Mouse (Mus musculus): ENCODE measurements around the gene Atp6ap1l.

DNA sequence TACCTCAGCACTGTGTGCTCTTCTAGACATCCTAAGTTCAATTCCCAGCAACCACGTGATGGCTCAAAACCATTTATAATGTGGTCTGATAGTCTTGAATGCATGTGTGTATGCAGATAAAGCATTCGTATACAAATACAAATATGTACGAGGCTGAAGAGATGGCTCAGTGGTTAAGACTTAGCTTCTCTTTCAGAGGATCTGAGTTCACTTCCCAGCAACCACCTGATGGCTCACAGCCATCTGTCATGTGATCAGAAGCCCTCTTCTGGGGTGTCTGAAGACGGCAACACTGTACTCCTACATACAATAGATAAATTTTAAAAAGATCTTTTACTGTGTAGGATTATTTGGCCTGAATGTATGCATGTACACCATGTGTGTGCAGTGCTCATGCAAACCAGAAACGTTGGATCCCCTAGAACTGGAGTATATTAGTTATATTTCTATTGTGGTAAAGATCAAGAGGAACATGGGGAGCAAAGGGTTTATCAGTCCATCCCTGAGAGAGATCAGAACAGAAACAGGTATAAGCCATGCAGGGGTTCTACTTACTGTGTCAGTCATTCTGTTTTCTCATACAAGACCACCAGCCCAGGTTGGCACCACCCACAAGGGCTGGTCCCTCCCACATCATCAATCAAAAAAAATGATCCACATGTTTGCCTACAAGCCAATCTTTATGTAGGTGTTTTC, 21.9 kb upstream of the Atp6ap1l start:
- TF ChIP-seq MAX (IDR thresholded peaks at IDR 0.05; ENCODE audit: low read length): no peak
- TF ChIP-seq CTCF (IDR thresholded peaks at IDR 0.05 in 2 of 3, conservative IDR thresholded peaks at IDR 0.05 in 1 of 3; ENCODE audit: control insufficient read depth in 1 of 3, insufficient read depth in 1 of 3, low read depth in 2 of 3, low read length in 3 of 3, poor library complexity in 1 of 3, severe bottlenecking in 1 of 3): no peak
- TF ChIP-seq ZMIZ1 (IDR thresholded peaks at IDR 0.05; ENCODE audit: low read depth, low read length): no peak
- no peak for TF ChIP-seq MYC (IDR thresholded peaks at IDR 0.05; ENCODE audit: low read depth, low read length)
- no peak for TF ChIP-seq POLR2AphosphoS2 (IDR thresholded peaks at IDR 0.05; ENCODE audit: low read length)
- TF ChIP-seq ETS1 (IDR thresholded peaks at IDR 0.05; ENCODE audit: low read depth, low read length): no peak
- TF ChIP-seq RCOR1 (IDR thresholded peaks at IDR 0.05; ENCODE audit: low read depth, low read length): no peak
- no peak for TF ChIP-seq NRF1 (IDR thresholded peaks at IDR 0.05; ENCODE audit: insufficient read depth, low read depth, low read length, poor library complexity, severe bottlenecking)
- TF ChIP-seq MXI1 (IDR thresholded peaks at IDR 0.05; ENCODE audit: low read depth, low read length): no peak
- no peak; a peak in 1 of 4 replicates for TF ChIP-seq POLR2A (IDR thresholded peaks at IDR 0.05; ENCODE audit: control insufficient read depth in 1 of 2, insufficient read depth in 1 of 2, low read depth in 1 of 2, low read length in 2 of 2, poor library complexity in 1 of 2)
- no peak for TF ChIP-seq GATA1 (IDR thresholded peaks at IDR 0.05; ENCODE audit: low read depth, low read length)
- TF ChIP-seq BHLHE40 (IDR thresholded peaks at IDR 0.05; ENCODE audit: borderline replicate concordance, low read depth, low read length): no peak
- no peak for TF ChIP-seq JUND (IDR thresholded peaks at IDR 0.05; ENCODE audit: low read depth, low read length)

Data from MEL (cell line).